Mouse (Mus musculus) thymus, adult 2 months (tissue): ENCODE data around the gene Gucy1b1.

Experiments used
- CTCF ChIP-seq: fragments of 200-500 bp; IDR thresholded peaks from 2 replicates; pipeline ENCODE4 v1.5.1; 2012; ENCODE audit warnings: mild to moderate bottlenecking, control low read depth, low read length, moderate library complexity, borderline replicate concordance; ENCODE audit not compliant: control insufficient read depth, poor library complexity, insufficient read depth; ENCODE audit errors: extremely low read depth
- POLR2A ChIP-seq: fragments of 200-500 bp; IDR thresholded peaks from 2 replicates; pipeline ENCODE4 v1.6.1; 2012; ENCODE audit warnings: mild to moderate bottlenecking, low read length, control low read depth, moderate library complexity; ENCODE audit not compliant: control insufficient read depth, poor library complexity, insufficient read depth; ENCODE audit errors: extremely low read depth

- no peak for TF ChIP-seq CTCF
- TF ChIP-seq POLR2A = no peak
Measured at GRCm38 (mm10) chr3:82027286-82027685, 47.2 kb downstream of the Gucy1b1 start.
